Mouse (Mus musculus) megakaryocyte, embryonic 14.5 days (primary cell): Measurements from ENCODE around the gene Pamr1.

Experiments used
- FLI1 ChIP-seq: IDR thresholded peaks from 2 replicates; pipeline ENCODE4 v1.6.1; 2012; ENCODE audit warnings: low read length, inconsistent platforms, mixed read lengths
- GATA1 ChIP-seq: IDR thresholded peaks from 3 replicates; pipeline ENCODE4 v1.6.1; 2012; ENCODE audit warnings: mixed read lengths, low read length, inconsistent platforms, borderline replicate concordance

GRCm38 (mm10) chr2:102541404-102542125 is 8.2 kb upstream of the Pamr1 start:
- TF ChIP-seq GATA1: no peak
- TF ChIP-seq FLI1: no peak
